Mouse (Mus musculus) embryonic facial prominence, embryonic 11.5 days (tissue): ENCODE measurements at regions not wholly inside any gene's neighbourhood (a gene's known extent, or its start where the extent isn't known, plus 50 kb on each side); places are given as distances from the start of the nearest gene placed in this dataset.

Source experiments
- ATAC-seq: fragments of 200-750 bp; cut with Nextera tagmentation; replicated peaks from 2 replicates; pipeline ENCODE4 v1.8.0; 2017; ENCODE audit warnings: low read depth; ENCODE audit not compliant: insufficient number of reproducible peaks, low FRiP score, low TSS enrichment
- DNase-seq: peaks from one replicate; pipeline ENCODE4 v3.0.0-alpha.2; 2015; ENCODE audit warnings: low spot score
- H3K27ac ChIP-seq: fragments of 300-500 bp; sonication (generic); replicated peaks from 2 replicates; pipeline ENCODE4 v1.5.1; 2014; ENCODE audit warnings: mild to moderate bottlenecking, low read depth, low read length, control low read depth
- H3K27me3 ChIP-seq: fragments of 300-500 bp; sonication (generic); 2 replicates; pipeline ENCODE4 v1.6.1; 2014; ENCODE audit warnings: mild to moderate bottlenecking, low read length, moderate library complexity, mixed read lengths; ENCODE audit not compliant: control insufficient read depth, insufficient read depth
- H3K36me3 ChIP-seq: fragments of 300-500 bp; sonication (generic); replicated peaks from 2 replicates; pipeline ENCODE4 v1.6.1; 2014; ENCODE audit warnings: low read depth, mild to moderate bottlenecking, low read length, moderate library complexity, mixed read lengths; ENCODE audit not compliant: control insufficient read depth, insufficient read depth
- H3K4me1 ChIP-seq: fragments of 300-500 bp; sonication (generic); 2 replicates; pipeline ENCODE4 v1.6.1; 2014; ENCODE audit warnings: low read length, mixed read lengths; ENCODE audit not compliant: control insufficient read depth, insufficient read depth
- H3K4me2 ChIP-seq: fragments of 300-500 bp; sonication (generic); 2 replicates; pipeline ENCODE4 v1.6.1; 2014; ENCODE audit warnings: low read depth, mild to moderate bottlenecking, control low read depth, low read length, moderate library complexity
- H3K4me3 ChIP-seq: fragments of 300-500 bp; sonication (generic); 2 replicates; pipeline ENCODE4 v1.5.1; 2014; ENCODE audit warnings: low read depth, low read length, control low read depth
- H3K9ac ChIP-seq: fragments of 300-500 bp; sonication (generic); replicated peaks from 2 replicates; pipeline ENCODE4 v1.6.1; 2014; ENCODE audit warnings: mild to moderate bottlenecking, control low read depth, low read length
- H3K9me3 ChIP-seq: fragments of 300-500 bp; sonication (generic); replicated peaks from 2 replicates; pipeline ENCODE4 v1.6.1; 2016; ENCODE audit warnings: mild to moderate bottlenecking, low read length, inconsistent platforms, mixed read lengths; ENCODE audit not compliant: control insufficient read depth
- WGBS: fragments of 180-500 bp; shearing (Covaris S2); extraction: QIAGEN DNeasy Blood & Tissue Kit; methylation state at CpG from one replicate; pipeline ENCODE4 v1.1.7; 2014; 5-methylcytosine and 5-hydroxymethylcytosine counted together

GRCm38 (mm10) chr2:103876236-103876635, 78.8 kb upstream of the Caprin1 start:
- Histone ChIP-seq H3K27ac (no peak overlapping the region), H3K4me3 (no peak overlapping the region), H3K9ac (no peak overlapping the region), H3K4me1 (no peaks in the 10 kb centered on the region), H3K27me3 (no peaks in the 10 kb centered on the region), H3K36me3 (no peaks in the 10 kb centered on the region), H3K4me2 (no peak overlapping the region), H3K9me3 (no peaks in the 10 kb centered on the region)
- ATAC-seq (no peak), DNase-seq (no peak)
- WGBS, result 89% methylated on average over 2 of the region's 2 CpGs

DNA sequence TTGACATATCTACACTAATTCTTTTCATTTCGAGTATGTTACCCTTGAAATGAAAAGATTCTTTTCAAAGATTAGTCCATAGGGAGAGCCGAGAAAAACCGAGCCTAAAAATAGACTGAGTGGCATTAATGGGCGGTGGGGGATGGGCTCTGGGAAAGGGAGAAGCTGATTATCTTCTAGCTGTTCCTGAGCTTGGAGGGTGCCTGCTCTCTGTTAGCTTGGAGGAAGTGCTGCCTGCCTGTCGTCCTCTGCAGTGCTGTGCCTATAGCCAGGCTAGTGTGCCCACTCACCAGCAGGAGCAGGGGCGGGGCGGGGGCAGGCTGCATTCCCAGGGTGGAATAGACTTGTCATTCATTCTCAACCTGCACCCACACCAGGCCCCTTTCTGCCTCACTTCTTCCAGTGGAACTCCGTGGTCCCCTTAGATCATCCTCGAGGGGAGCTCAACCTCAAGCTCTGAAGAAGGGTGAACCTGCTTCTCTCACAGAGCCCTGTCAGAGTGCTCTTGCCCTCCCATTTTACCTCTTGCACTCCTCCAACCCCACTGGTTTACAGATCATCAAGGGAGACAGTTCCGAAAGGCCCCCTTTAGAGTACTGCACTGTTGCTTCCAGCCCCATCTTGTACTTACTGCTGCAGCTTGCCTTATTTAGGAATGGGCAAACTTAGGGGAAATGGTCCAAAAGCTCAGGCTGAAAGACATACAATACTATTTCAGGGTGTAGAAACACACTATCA, 76.6 kb upstream of the Lmo2 start:
- Histone ChIP-seq H3K4me2 (no peak overlapping the region), H3K27me3 (no peaks in the 10 kb centered on the region), H3K36me3 (no peaks in the 10 kb centered on the region), H3K9me3 (no peaks in the 10 kb centered on the region), H3K27ac (no peak overlapping the region), H3K4me3 (no peak overlapping the region), H3K9ac (no peak overlapping the region), H3K4me1 (no peaks in the 10 kb centered on the region)
- 26% methylated on average over 10 of the region's 10 CpGs for WGBS
- ATAC-seq (0 out of 2 replicates have a peak, but pooled peaks have one; percentile 67), DNase-seq (no peak)

- H3K27me3 ChIP-seq, result no peaks in the 10 kb centered on the region
- no peaks in the 10 kb centered on the region for H3K4me1 ChIP-seq
- H3K4me3 ChIP-seq, result no peak overlapping the region
- ATAC-seq, result no peak
- H3K27ac ChIP-seq, result no peak overlapping the region
- H3K36me3 ChIP-seq, result no peaks in the 10 kb centered on the region
- H3K9me3 ChIP-seq, result no peaks in the 10 kb centered on the region
- no peak overlapping the region for H3K4me2 ChIP-seq
- DNase-seq, result no peak
- 62% methylated on average over 10 of the region's 10 CpGs for WGBS
- no peak overlapping the region for H3K9ac ChIP-seq
Observed at GRCm38 (mm10) chr2:103884926-103885325, 72.9 kb upstream of the Lmo2 start.

GRCm38 (mm10) chr2:103888023-103888422, 69.8 kb upstream of the Lmo2 start:
- WGBS, result 90% methylated on average over 7 of the region's 7 CpGs
- no peak overlapping the region for H3K27ac ChIP-seq
- no peak overlapping the region for H3K9ac ChIP-seq
- no peak overlapping the region for H3K4me3 ChIP-seq
- ATAC-seq (no peak), DNase-seq (no peak)
- H3K9me3 ChIP-seq, result no peaks in the 10 kb centered on the region
- H3K27me3 ChIP-seq, result no peaks in the 10 kb centered on the region
- H3K4me1 ChIP-seq, result no peaks in the 10 kb centered on the region
- no peaks in the 10 kb centered on the region for H3K36me3 ChIP-seq
- no peak overlapping the region for H3K4me2 ChIP-seq

DNA sequence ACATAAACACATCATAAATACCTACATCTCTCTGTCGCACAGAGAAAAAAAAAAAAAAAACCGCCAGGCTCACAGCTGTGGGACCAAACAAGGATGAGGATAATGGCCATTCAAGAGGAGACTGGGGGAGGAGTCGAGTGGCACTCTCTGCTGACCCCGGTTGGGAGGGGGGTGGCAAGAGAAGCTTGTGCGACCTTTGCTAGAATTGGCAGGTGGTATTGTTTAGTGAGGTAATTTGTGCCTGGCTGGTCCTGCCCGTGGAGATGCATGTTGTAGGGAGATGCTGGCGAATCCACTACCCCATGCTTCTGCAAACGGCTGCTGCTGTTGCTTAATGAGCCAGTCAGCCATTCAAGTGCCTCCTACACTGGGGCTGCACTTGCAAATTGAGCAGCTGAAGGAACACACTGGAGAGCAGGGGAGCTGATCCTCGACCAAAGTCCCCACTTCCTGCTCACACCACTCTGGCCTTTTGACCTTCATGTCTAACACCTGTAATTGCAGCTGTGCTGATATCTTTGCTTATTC, 66.5 kb upstream of the Lmo2 start:
- H3K4me2 ChIP-seq, result no peak overlapping the region
- ATAC-seq, result peak; percentile 49; the same call in 1 of the 2 replicates
- no peaks in the 10 kb centered on the region for H3K36me3 ChIP-seq
- H3K9ac ChIP-seq, result no peak overlapping the region
- peak; percentile 74 for DNase-seq
- H3K9me3 ChIP-seq, result no peaks in the 10 kb centered on the region
- WGBS, result 4% methylated on average over 9 of the region's 9 CpGs
- no peaks in the 10 kb centered on the region for H3K4me1 ChIP-seq
- no peaks in the 10 kb centered on the region for H3K27me3 ChIP-seq
- H3K4me3 ChIP-seq, result no peak overlapping the region
- no peak overlapping the region for H3K27ac ChIP-seq

- H3K9ac ChIP-seq, result no peak overlapping the region
- H3K36me3 ChIP-seq, result no peaks in the 10 kb centered on the region
- 95% methylated on average over 2 of the region's 2 CpGs for WGBS
- DNase-seq (no peak), ATAC-seq (no peak)
- no peak overlapping the region for H3K4me2 ChIP-seq
- no peaks in the 10 kb centered on the region for H3K9me3 ChIP-seq
- H3K4me1 ChIP-seq, result no peaks in the 10 kb centered on the region
- no peaks in the 10 kb centered on the region for H3K27me3 ChIP-seq
- H3K27ac ChIP-seq, result no peak overlapping the region
- no peak overlapping the region for H3K4me3 ChIP-seq
Observed at GRCm38 (mm10) chr2:103893159-103893740, 64.5 kb upstream of the Lmo2 start.

DNA sequence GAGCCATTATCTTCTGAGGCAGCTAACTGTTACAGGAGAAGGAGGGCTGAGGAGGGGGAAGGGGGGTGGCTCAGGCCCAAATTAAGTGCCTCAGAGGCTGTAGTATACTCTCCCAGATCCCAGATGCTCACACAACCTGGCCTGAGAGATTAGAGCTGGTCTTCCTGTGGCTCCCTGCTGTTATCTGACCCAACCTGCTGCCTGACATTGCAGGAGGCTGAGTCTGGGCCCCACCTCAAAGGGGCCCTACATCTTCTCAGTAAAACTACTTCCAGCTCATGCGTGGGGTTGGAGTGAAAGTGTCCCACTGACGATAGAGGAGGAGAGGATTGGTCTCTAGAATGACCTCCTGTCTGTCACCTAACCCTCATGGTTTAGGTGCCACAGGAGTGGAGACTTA, 64.0 kb upstream of the Lmo2 start:
- WGBS, result 36% methylated on average over 2 of the region's 2 CpGs
- Histone ChIP-seq H3K36me3 (no peaks in the 10 kb centered on the region), H3K9ac (no peak overlapping the region), H3K27ac (no peak overlapping the region), H3K4me2 (no peak overlapping the region), H3K4me1 (no peaks in the 10 kb centered on the region), H3K27me3 (no peaks in the 10 kb centered on the region), H3K4me3 (no peak overlapping the region), H3K9me3 (no peaks in the 10 kb centered on the region)
- no peak for DNase-seq
- no peak; the same call in 1 of the 2 replicates for ATAC-seq

- H3K9ac ChIP-seq, result no peak overlapping the region
- DNase-seq (no peak), ATAC-seq (no peak)
- no peaks in the 10 kb centered on the region for H3K9me3 ChIP-seq
- no peak overlapping the region for H3K27ac ChIP-seq
- 62% methylated on average over 12 of the region's 12 CpGs for WGBS
- H3K4me3 ChIP-seq, result no peak overlapping the region
- no peaks in the 10 kb centered on the region for H3K27me3 ChIP-seq
- H3K4me2 ChIP-seq, result no peak overlapping the region; the same call in 1 of the 2 replicates
- H3K36me3 ChIP-seq, result no peaks in the 10 kb centered on the region
- no peaks in the 10 kb centered on the region for H3K4me1 ChIP-seq
Observed at GRCm38 (mm10) chr2:103894981-103895676, 62.7 kb upstream of the Lmo2 start.
